Mouse (Mus musculus) hindbrain, embryonic 15.5 days (tissue): ENCODE data around the gene Cox10. TPM values are rescaled to one million over a fixed set of nuclear protein-coding genes. Genes with fewer than 3 reads are reported as not detected.

Experiments used
- ATAC-seq: fragments of 200-750 bp; cut with Nextera tagmentation; 2 replicates; pipeline ENCODE4 v1.8.0; 2017; ENCODE audit warnings: low read depth, moderate number of reproducible peaks, moderate TSS enrichment; ENCODE audit not compliant: low FRiP score
- H3K27ac ChIP-seq: fragments of 300-500 bp; sonication (generic); replicated peaks from 2 replicates; pipeline ENCODE4 v1.5.1; 2015; ENCODE audit warnings: mild to moderate bottlenecking, inconsistent platforms
- H3K27me3 ChIP-seq: fragments of 300-500 bp; sonication (generic); 2 replicates; pipeline ENCODE4 v1.6.1; 2015; ENCODE audit warnings: control low read depth, inconsistent platforms
- H3K36me3 ChIP-seq: fragments of 300-500 bp; sonication (generic); 2 replicates; pipeline ENCODE4 v1.6.1; 2015; ENCODE audit warnings: control low read depth, inconsistent platforms
- H3K4me1 ChIP-seq: fragments of 300-500 bp; sonication (generic); replicated peaks from 2 replicates; pipeline ENCODE4 v1.6.1; 2015; ENCODE audit warnings: control low read depth, inconsistent platforms
- H3K4me2 ChIP-seq: fragments of 300-500 bp; sonication (generic); 2 replicates; pipeline ENCODE4 v1.6.1; 2015; ENCODE audit warnings: moderate library complexity, mild to moderate bottlenecking, inconsistent platforms
- H3K4me3 ChIP-seq: fragments of 300-500 bp; sonication (generic); 2 replicates; pipeline ENCODE4 v1.5.1; 2015; ENCODE audit warnings: mild to moderate bottlenecking, inconsistent platforms
- H3K9ac ChIP-seq: fragments of 300-500 bp; sonication (generic); 2 replicates; pipeline ENCODE4 v1.6.1; 2015; ENCODE audit warnings: inconsistent platforms
- H3K9me3 ChIP-seq: fragments of 300-500 bp; sonication (generic); 2 replicates; pipeline ENCODE4 v1.6.1; 2016; ENCODE audit warnings: control low read depth, inconsistent platforms
- WGBS: fragments of 180-500 bp; shearing (Covaris S2); methylation state at CpG from one replicate; pipeline ENCODE4 v1.1.7; 2015; 5-methylcytosine and 5-hydroxymethylcytosine counted together
- polyA plus RNA-seq: library from polyadenylated mRNA; unstranded; fragments of >200 nt; fragmentation: Nextera tagmentation; extraction: Ambion mirVana; gene quantifications from 2 replicates; pipeline ENCODE4 v1.2.1, GENCODE M21; 2015

Gene Cox10
- polyA plus RNA-seq, 1 experiment from 2014 or later = 23.3 TPM

- Histone ChIP-seq H3K27ac (no peak overlapping the region), H3K27me3 (0 out of 2 replicates have a peak, but pooled peaks cover 4% of the 10 kb centered on the region), H3K9me3 (no peaks in the 10 kb centered on the region), H3K4me2 (no peak overlapping the region), H3K4me1 (0 out of 2 replicates have a peak, but pooled peaks cover 6% of the 10 kb centered on the region), H3K4me3 (no peak overlapping the region), H3K9ac (no peak overlapping the region), H3K36me3 (peaks cover 5% of the 10 kb centered on the region; the same call in 1 of the 2 replicates)
- 87% methylated on average over 3 of the region's 3 CpGs for WGBS
- no peak for ATAC-seq
Measured at GRCm38 (mm10) chr11:64044024-64044423, 35.2 kb downstream of the Cox10 start.

DNA sequence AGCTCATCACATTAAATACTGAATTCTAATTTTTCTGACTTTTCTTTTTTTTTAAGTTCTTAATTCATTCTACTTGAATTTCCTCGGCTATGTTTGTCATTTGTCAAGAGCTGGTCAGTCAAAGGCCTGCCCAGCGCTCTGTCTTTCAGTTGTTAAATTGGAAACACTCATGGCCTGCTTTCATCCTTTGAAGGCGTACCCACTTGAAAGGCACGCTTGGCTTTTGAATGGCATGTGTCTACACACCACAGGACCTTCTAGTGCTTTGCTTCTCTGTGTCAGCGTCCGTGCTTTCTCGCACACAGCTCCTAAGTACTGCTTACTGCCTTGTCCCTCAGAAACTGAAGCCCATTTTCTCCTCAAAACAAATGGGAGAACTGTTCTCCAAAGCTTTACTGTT, 38.0 kb downstream of the Cox10 start:
- Histone ChIP-seq H3K4me2 (no peak overlapping the region), H3K27me3 (0 out of 2 replicates have a peak, but pooled peaks cover 4% of the 10 kb centered on the region), H3K9me3 (no peaks in the 10 kb centered on the region), H3K36me3 (peaks cover 5% of the 10 kb centered on the region; the same call in 1 of the 2 replicates), H3K27ac (no peak overlapping the region), H3K4me3 (no peak overlapping the region), H3K4me1 (0 out of 2 replicates have a peak, but pooled peaks cover 6% of the 10 kb centered on the region), H3K9ac (no peak overlapping the region)
- ATAC-seq = no peak
- WGBS = 64% methylated on average over 7 of the region's 7 CpGs

GRCm38 (mm10) chr11:64039600-64039999, 39.7 kb downstream of the Cox10 start:
- no peak overlapping the region for H3K4me2 ChIP-seq
- 0 out of 2 replicates have a peak, but pooled peaks cover 6% of the 10 kb centered on the region for H3K4me1 ChIP-seq
- H3K27me3 ChIP-seq = no peaks in the 10 kb centered on the region
- WGBS = 40% methylated on average over 1 of the region's 1 CpGs
- no peaks in the 10 kb centered on the region for H3K9me3 ChIP-seq
- no peak overlapping the region for H3K9ac ChIP-seq
- H3K4me3 ChIP-seq = no peak overlapping the region
- H3K27ac ChIP-seq = no peak overlapping the region
- no peak for ATAC-seq
- H3K36me3 ChIP-seq = peaks cover 5% of the 10 kb centered on the region; the same call in 1 of the 2 replicates

DNA sequence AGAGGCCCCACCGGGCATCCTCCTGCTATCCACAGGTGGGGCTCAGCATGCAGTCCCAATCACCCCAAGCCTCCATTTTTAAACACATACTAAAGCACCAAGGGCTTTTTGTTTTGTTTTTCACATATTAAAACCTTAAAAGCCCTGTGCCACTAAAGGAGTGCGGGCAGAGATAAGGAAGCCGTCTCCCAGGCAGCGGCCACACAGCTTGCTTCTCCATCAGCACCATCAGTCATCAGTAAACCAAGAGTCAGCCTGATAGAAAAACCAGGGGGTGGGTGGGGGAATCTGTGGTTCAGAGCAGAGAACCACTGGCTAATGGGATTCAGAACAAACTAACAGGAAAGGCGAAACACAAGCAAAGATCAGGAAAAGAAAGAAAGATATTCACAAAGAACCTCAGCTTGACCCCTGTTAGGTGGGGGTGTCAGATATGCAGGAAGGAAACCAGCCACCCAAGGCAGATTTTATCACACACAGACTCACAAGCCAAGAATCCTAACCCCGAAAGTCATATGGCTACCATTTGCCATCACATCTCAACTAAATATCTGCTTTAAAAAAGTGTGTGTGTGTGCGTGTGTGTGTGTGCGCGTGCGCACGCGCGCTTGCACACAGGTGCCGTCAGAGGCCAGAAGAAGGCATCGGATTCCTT, 41.7 kb downstream of the Cox10 start:
- Histone ChIP-seq H3K4me2 (no peak overlapping the region), H3K27ac (no peak overlapping the region), H3K27me3 (no peaks in the 10 kb centered on the region), H3K4me1 (0 out of 2 replicates have a peak, but pooled peaks cover 6% of the 10 kb centered on the region), H3K9ac (no peak overlapping the region), H3K36me3 (no peaks in the 10 kb centered on the region), H3K9me3 (no peaks in the 10 kb centered on the region), H3K4me3 (no peak overlapping the region)
- ATAC-seq = no peak
- 70% methylated on average over 15 of the region's 15 CpGs for WGBS

DNA sequence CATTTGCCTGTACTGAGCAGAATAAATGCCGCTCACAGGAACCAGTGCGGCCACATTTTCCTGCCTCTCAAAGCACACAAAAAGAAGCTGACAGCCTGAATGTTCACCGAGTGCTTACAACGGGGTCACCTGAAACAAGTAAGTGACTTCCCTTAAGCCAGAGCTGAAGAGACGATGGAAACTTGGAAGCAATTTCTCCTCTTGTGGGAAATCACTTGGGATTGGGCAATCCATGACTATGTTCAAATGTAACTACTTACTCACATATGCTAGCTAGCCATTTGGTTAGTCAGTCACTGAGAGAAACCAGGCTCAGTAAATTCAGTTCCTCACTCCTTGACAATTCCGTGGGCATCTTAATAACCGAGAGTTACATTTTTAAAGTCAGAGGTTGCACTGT, 43.0 kb downstream of the Cox10 start:
- no peak overlapping the region for H3K4me3 ChIP-seq
- no peaks in the 10 kb centered on the region for H3K36me3 ChIP-seq
- no peak for ATAC-seq
- H3K4me2 ChIP-seq = no peak overlapping the region
- H3K27me3 ChIP-seq = no peaks in the 10 kb centered on the region
- H3K4me1 ChIP-seq = 0 out of 2 replicates have a peak, but pooled peaks cover 6% of the 10 kb centered on the region
- H3K9me3 ChIP-seq = no peaks in the 10 kb centered on the region
- WGBS = 89% methylated on average over 7 of the region's 7 CpGs
- H3K27ac ChIP-seq = no peak overlapping the region
- no peak overlapping the region for H3K9ac ChIP-seq

GRCm38 (mm10) chr11:64035709-64036108, 43.6 kb downstream of the Cox10 start:
- Histone ChIP-seq H3K36me3 (no peaks in the 10 kb centered on the region), H3K9me3 (no peaks in the 10 kb centered on the region), H3K4me1 (0 out of 2 replicates have a peak, but pooled peaks cover 5% of the 10 kb centered on the region), H3K4me3 (no peak overlapping the region), H3K27me3 (no peaks in the 10 kb centered on the region), H3K4me2 (no peak overlapping the region), H3K27ac (no peak overlapping the region), H3K9ac (no peak overlapping the region)
- WGBS = 96% methylated on average over 4 of the region's 4 CpGs
- no peak for ATAC-seq

GRCm38 (mm10) chr11:64034686-64035085, 44.6 kb downstream of the Cox10 start:
- Histone ChIP-seq H3K27ac (no peak overlapping the region), H3K9ac (no peak overlapping the region), H3K27me3 (no peaks in the 10 kb centered on the region), H3K4me3 (no peak overlapping the region), H3K4me2 (no peak overlapping the region), H3K9me3 (no peaks in the 10 kb centered on the region), H3K36me3 (no peaks in the 10 kb centered on the region), H3K4me1 (0 out of 2 replicates have a peak, but pooled peaks cover under 1% of the 10 kb centered on the region)
- WGBS = 85% methylated on average over 5 of the region's 5 CpGs
- ATAC-seq = no peak

GRCm38 (mm10) chr11:64027423-64027822, 51.8 kb downstream of the Cox10 start:
- H3K27me3 ChIP-seq = no peaks in the 10 kb centered on the region
- H3K9ac ChIP-seq = no peak overlapping the region
- 86% methylated on average over 8 of the region's 8 CpGs for WGBS
- peaks cover 23% of the 10 kb centered on the region for H3K4me1 ChIP-seq
- ATAC-seq = no peak
- H3K4me3 ChIP-seq = no peak overlapping the region
- H3K9me3 ChIP-seq = no peaks in the 10 kb centered on the region
- H3K27ac ChIP-seq = no peak overlapping the region
- H3K4me2 ChIP-seq = no peak overlapping the region
- no peaks in the 10 kb centered on the region for H3K36me3 ChIP-seq

DNA sequence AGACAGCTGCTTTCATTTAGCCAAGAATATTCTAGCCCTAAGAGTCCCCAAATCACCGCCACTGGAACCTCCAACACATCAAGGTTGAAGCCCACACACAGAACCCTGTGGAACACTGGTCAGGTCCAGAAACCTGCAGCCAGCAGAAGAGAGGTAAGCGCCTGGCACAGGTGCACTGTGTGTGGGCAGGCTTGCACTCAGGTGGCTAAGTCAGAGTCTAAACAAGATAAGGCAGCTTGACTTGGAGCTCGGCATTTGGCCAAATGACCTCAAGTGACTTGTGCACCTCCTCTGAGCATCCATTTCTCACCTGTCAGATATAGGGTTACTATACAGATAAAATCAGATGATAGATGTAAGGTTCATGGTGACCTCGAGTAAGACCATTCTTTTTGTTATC, 53.4 kb downstream of the Cox10 start:
- Histone ChIP-seq H3K9ac (no peak overlapping the region), H3K4me1 (peaks cover 24% of the 10 kb centered on the region), H3K27ac (no peak overlapping the region), H3K4me3 (no peak overlapping the region), H3K36me3 (no peaks in the 10 kb centered on the region), H3K27me3 (no peaks in the 10 kb centered on the region), H3K4me2 (no peak overlapping the region), H3K9me3 (no peaks in the 10 kb centered on the region)
- 89% methylated on average over 4 of the region's 4 CpGs for WGBS
- no peak for ATAC-seq

DNA sequence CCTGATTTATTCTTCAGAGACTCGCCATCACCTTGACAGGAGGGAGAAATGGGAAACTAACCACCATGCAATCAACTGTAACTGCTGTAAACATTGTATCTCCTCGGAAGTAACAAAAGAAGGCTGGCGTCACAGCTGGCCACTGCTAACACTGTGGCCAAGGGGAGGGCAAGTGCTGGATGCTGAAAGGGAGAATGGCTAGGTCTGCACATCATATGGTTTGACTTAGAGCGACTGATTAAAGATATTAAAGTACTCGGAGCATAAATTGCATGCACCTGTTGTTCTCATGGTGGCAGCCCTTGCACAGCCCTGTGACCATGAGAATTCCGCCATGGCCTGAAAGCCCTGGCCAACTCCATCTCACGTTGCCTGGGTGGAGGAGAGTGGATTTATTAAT, 54.7 kb downstream of the Cox10 start:
- Histone ChIP-seq H3K27me3 (no peaks in the 10 kb centered on the region), H3K9ac (no peak overlapping the region), H3K27ac (0 out of 2 replicates have a peak overlapping the region, but pooled peaks have one; percentile 11), H3K9me3 (no peaks in the 10 kb centered on the region), H3K36me3 (no peaks in the 10 kb centered on the region), H3K4me1 (peaks cover 24% of the 10 kb centered on the region), H3K4me3 (no peak overlapping the region), H3K4me2 (no peak overlapping the region)
- no peak for ATAC-seq
- WGBS = 55% methylated on average over 7 of the region's 7 CpGs

- WGBS = 24% methylated on average over 15 of the region's 15 CpGs
- Histone ChIP-seq H3K4me3 (no peak overlapping the region), H3K4me2 (peak overlapping the region; percentile 8; the same call in 1 of the 2 replicates)
Measured at GRCm38 (mm10) chr11:64023380-64023981, 55.8 kb downstream of the Cox10 start.

DNA sequence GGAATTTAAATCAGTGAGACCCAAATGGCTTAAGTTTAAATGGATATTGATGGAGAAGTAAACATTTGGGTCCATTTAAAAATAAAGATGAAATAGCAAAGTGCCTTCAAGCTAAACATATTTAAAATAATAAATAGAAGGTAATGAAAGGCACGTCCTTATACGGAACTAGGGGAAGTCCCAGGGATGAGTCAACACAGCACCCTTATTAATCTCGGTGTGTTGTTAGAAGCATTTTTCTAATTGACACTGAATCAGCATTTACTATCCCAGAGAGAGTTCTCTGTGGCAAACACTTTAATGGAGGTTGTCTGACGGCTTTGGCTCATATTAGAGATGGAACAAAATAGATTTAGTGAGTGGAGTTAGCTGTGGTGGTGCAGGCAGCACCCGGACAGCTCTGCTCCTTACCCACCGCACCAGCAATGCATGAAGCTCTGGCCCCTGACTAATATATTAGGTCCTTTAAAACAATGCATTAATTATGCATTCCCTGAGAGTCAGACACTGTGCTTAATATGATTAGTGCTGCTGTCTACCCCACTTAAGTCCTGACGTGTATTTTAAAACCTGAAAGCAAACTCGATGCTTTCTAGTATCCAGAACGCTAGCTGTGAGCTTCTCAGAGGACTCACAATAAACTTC, 56.7 kb downstream of the Cox10 start:
- Histone ChIP-seq H3K4me2 (peak overlapping the region; percentile 28), H3K27ac (no peak overlapping the region; the same call in 1 of the 2 replicates), H3K4me1 (peaks cover 24% of the 10 kb centered on the region), H3K36me3 (no peaks in the 10 kb centered on the region), H3K27me3 (no peaks in the 10 kb centered on the region), H3K4me3 (no peak overlapping the region), H3K9ac (no peak overlapping the region), H3K9me3 (no peaks in the 10 kb centered on the region)
- ATAC-seq = 0 out of 2 replicates have a peak, but pooled peaks have one; percentile 34
- 19% methylated on average over 9 of the region's 9 CpGs for WGBS

More at GRCm38 (mm10) chr11:64023380-64023981, 55.8 kb downstream of the Cox10 start:
- ATAC-seq = peak; percentile 69; the same call in 1 of the 2 replicates
- Histone ChIP-seq H3K36me3 (no peaks in the 10 kb centered on the region), H3K4me1 (peaks cover 24% of the 10 kb centered on the region), H3K9ac (no peak overlapping the region), H3K9me3 (no peaks in the 10 kb centered on the region), H3K27me3 (no peaks in the 10 kb centered on the region), H3K27ac (peak overlapping the region; percentile 19; the same call in 1 of the 2 replicates)
